Mouse (Mus musculus) myocyte (in vitro differentiated cells): ENCODE measurements around the gene Csf2rb.

Experiments
- MYOG ChIP-seq, 3 experiments: IDR thresholded peaks; one replicate each; pipeline ENCODE4 v1.6.1; 2011; ENCODE audit warnings: control low read depth in 2 of 3, low read depth in 2 of 3, mild to moderate bottlenecking in 2 of 3; ENCODE audit not compliant: insufficient read length in 2 of 3, control insufficient read depth in 1 of 3, insufficient read depth in 1 of 3
- POLR2A ChIP-seq: IDR thresholded peaks from one replicate; pipeline ENCODE4 v1.6.1; 2011; ENCODE audit warnings: low read depth, mild to moderate bottlenecking, control low read depth, moderate library complexity; ENCODE audit not compliant: insufficient read length
- TCF12 ChIP-seq: IDR thresholded peaks from one replicate; pipeline ENCODE4 v1.6.1; 2011; ENCODE audit warnings: mild to moderate bottlenecking, control low read depth; ENCODE audit not compliant: poor library complexity, insufficient read depth, severe bottlenecking
- TCF3 ChIP-seq: IDR thresholded peaks from one replicate; pipeline ENCODE4 v1.6.1; 2011; ENCODE audit warnings: low read depth, control low read depth; ENCODE audit not compliant: insufficient read length
- USF1 ChIP-seq: IDR thresholded peaks from one replicate; pipeline ENCODE4 v1.6.1; 2011; ENCODE audit warnings: low read depth, mild to moderate bottlenecking, control low read depth, moderate library complexity

- TF ChIP-seq POLR2A (no peak), USF1 (no peak), TCF3 (no peak), TCF12 (no peak), MYOG (IDR thresholded peaks at IDR 0.05; ENCODE audit: control insufficient read depth in 1 of 3, insufficient read depth in 1 of 3, insufficient read length in 2 of 3, low read depth in 2 of 3) (no peak)
Measured at GRCm38 (mm10) chr15:78402423-78402822, 76.9 kb downstream of the Csf2rb start.
